Mouse (Mus musculus) heart, embryonic 16.5 days (tissue): ENCODE data around the gene Aff4. TPM values are rescaled to one million over a fixed set of nuclear protein-coding genes. Genes with fewer than 3 reads are reported as not detected.
"Not testable (repeated sequence)": the region's sequence is repeated elsewhere in the genome, so short reads cannot be mapped to it uniquely, and the experiment has no call there.

ENCODE experiments used
- ATAC-seq: fragments of 200-750 bp; cut with Nextera tagmentation; replicated peaks from 2 replicates; pipeline ENCODE4 v1.8.0; 2017; ENCODE audit warnings: moderate number of reproducible peaks; ENCODE audit not compliant: insufficient read depth, low FRiP score; ENCODE audit errors: extremely low read depth
- H3K27ac ChIP-seq: fragments of 300-500 bp; sonication (generic); 2 replicates; pipeline ENCODE4 v1.5.1; 2014; ENCODE audit warnings: mild to moderate bottlenecking, low read length, control low read depth, moderate library complexity
- H3K27me3 ChIP-seq: fragments of 300-500 bp; sonication (generic); 2 replicates; pipeline ENCODE4 v1.6.1; 2014; ENCODE audit warnings: low read length, mixed read lengths; ENCODE audit not compliant: control insufficient read depth, insufficient read depth
- H3K36me3 ChIP-seq: fragments of 300-500 bp; sonication (generic); 2 replicates; pipeline ENCODE4 v1.6.1; 2014; ENCODE audit not compliant: control insufficient read depth, insufficient read depth
- H3K4me1 ChIP-seq: fragments of 300-500 bp; sonication (generic); 2 replicates; pipeline ENCODE4 v1.6.1; 2014; ENCODE audit warnings: low read length, mixed read lengths; ENCODE audit not compliant: control insufficient read depth, insufficient read depth
- H3K4me2 ChIP-seq: fragments of 300-500 bp; sonication (generic); 2 replicates; pipeline ENCODE4 v1.6.1; 2014; ENCODE audit warnings: low read depth, mild to moderate bottlenecking, control low read depth, low read length
- H3K4me3 ChIP-seq: fragments of 300-500 bp; sonication (generic); 2 replicates; pipeline ENCODE4 v1.5.1; 2014; ENCODE audit warnings: mild to moderate bottlenecking, control low read depth, low read length
- H3K9ac ChIP-seq: fragments of 300-500 bp; sonication (generic); 2 replicates; pipeline ENCODE4 v1.6.1; 2014; ENCODE audit warnings: low read length, control low read depth
- H3K9me3 ChIP-seq: fragments of 300-500 bp; sonication (generic); replicated peaks from 2 replicates; pipeline ENCODE4 v1.6.1; 2016; ENCODE audit warnings: low read length; ENCODE audit not compliant: control insufficient read depth
- WGBS: fragments of 180-500 bp; shearing (Covaris S2); extraction: QIAGEN DNeasy Blood & Tissue Kit; methylation state at CpG from one replicate; pipeline ENCODE4 v1.1.7; 2014; 5-methylcytosine and 5-hydroxymethylcytosine counted together
- polyA plus RNA-seq: library from polyadenylated mRNA; unstranded; fragments of >200 nt; fragmentation: Nextera tagmentation; extraction: Ambion mirVana; gene quantifications from 2 replicates; pipeline ENCODE4 v1.2.1, GENCODE M21; 2015

Gene Aff4
- polyA plus RNA-seq, 1 experiment from 2014 or later: 23.0 TPM

DNA sequence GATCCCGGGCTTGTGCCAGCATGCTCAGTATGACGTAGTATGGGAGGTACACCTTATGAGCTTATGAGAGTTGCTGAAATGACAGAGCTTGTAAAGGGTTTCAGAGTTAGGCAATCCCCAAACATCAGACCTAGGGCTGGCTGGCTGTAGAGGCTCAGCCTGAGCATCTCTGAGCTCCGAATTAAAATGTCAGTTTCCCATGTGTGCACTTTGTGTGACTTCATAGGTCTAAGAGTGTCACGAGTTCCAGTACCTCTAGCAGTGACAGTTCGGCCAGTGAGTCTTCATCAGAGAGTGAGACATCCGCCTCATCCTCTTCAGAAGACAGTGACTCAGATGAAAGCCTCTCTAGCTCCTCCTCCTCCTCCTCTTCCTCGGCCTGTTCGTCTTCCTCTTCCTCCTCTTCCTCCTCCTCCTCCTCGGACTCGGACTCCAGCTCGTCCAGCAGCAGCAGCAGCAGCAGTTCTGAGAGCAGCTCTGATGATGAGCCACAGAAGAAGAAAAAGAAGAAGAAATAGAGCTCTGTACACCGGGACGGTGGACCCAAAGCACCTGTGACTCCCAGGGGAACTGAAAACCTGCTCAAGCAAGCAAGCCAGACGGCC lies 18.5 kb upstream of the Aff4 start:
- Histone ChIP-seq H3K4me2 (no peak overlapping the region), H3K4me3 (no peak overlapping the region), H3K36me3 (peaks cover 23% of the 10 kb centered on the region), H3K9ac (no peak overlapping the region), H3K27ac (no peak overlapping the region), H3K4me1 (no peaks in the 10 kb centered on the region; the same call in 1 of the 2 replicates), H3K9me3 (no peaks in the 10 kb centered on the region), H3K27me3 (no peaks in the 10 kb centered on the region)
- WGBS: 85% methylated on average over 14 of the region's 14 CpGs
- no peak for ATAC-seq

DNA sequence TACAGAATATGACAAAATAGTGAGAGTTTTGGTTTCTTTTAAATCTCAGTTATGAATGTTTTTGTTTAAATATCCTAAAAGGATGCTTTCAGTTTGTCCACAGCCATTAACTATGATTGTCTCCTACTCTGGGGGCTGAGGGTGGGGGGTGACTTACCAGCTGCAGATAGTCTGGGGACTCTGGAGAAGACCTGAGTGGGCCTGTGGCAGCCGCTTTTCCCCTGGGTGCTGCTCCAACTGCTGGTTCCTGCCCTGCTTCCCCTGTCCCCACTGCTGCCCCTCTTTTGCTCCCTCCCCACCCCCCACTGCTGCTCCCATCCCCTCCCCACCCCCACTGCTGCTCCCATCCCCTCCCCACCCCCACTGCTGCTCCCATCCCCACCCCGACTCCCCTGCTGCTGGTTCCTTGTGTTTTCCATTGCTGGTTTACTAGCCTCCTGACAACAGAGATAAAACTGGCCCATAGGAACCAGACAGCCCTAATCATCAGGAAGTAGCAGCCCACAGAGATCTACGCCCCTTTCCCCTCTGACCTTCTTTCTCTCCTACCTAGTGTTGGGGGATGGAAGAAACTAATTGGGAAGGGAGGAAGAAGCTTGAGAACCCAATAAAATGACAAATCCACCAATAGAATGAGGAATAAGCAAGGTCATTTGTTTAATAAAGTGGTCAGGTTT lies 15.0 kb upstream of the Aff4 start:
- ATAC-seq: no peak
- no peaks in the 10 kb centered on the region for H3K27me3 ChIP-seq
- no peak overlapping the region for H3K27ac ChIP-seq
- H3K9me3 ChIP-seq: no peaks in the 10 kb centered on the region
- no peaks in the 10 kb centered on the region; the same call in 1 of the 2 replicates for H3K4me1 ChIP-seq
- no peak overlapping the region for H3K9ac ChIP-seq
- H3K4me2 ChIP-seq: no peak overlapping the region
- H3K4me3 ChIP-seq: no peak overlapping the region
- 31% methylated on average over 3 of the region's 3 CpGs for WGBS
- peaks cover 7% of the 10 kb centered on the region for H3K36me3 ChIP-seq

DNA sequence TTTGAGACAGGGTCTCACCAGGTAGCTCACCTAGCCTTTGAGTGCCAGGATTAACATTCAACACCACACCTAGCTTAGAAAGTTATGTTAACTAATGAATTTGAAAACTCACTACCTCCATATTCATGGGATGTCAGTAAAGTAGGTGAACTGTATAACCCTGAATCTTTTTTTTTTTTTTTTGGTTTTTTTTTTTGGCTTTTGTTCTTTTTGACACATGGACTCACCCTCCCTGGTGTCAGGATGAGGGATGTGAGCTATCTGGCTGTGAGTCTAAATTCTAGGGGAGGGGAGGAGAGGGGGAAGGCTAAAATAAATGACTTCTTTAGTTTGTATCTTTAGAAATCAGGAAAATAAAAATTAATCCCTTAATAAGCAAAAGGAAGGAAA lies 14.5 kb upstream of the Aff4 start:
- H3K9me3 ChIP-seq: no peaks in the 10 kb centered on the region
- H3K27me3 ChIP-seq: no peaks in the 10 kb centered on the region
- H3K4me2 ChIP-seq: no peak overlapping the region
- peaks cover 5% of the 10 kb centered on the region for H3K36me3 ChIP-seq
- no peak overlapping the region for H3K4me3 ChIP-seq
- H3K4me1 ChIP-seq: no peaks in the 10 kb centered on the region; the same call in 1 of the 2 replicates
- ATAC-seq: no peak
- no peak overlapping the region for H3K9ac ChIP-seq
- no peak overlapping the region for H3K27ac ChIP-seq

- no peaks in the 10 kb centered on the region for H3K36me3 ChIP-seq
- no peak overlapping the region for H3K27ac ChIP-seq
- no peak overlapping the region for H3K4me3 ChIP-seq
- no peaks in the 10 kb centered on the region for H3K9me3 ChIP-seq
- no peaks in the 10 kb centered on the region for H3K27me3 ChIP-seq
- ATAC-seq: no peak
- no peaks in the 10 kb centered on the region; the same call in 1 of the 2 replicates for H3K4me1 ChIP-seq
- no peak overlapping the region for H3K9ac ChIP-seq
- 47% methylated on average over 1 of the region's 1 CpGs for WGBS
- H3K4me2 ChIP-seq: no peak overlapping the region
Measured at GRCm38 (mm10) chr11:53336924-53337323, 13.7 kb upstream of the Aff4 start.

DNA sequence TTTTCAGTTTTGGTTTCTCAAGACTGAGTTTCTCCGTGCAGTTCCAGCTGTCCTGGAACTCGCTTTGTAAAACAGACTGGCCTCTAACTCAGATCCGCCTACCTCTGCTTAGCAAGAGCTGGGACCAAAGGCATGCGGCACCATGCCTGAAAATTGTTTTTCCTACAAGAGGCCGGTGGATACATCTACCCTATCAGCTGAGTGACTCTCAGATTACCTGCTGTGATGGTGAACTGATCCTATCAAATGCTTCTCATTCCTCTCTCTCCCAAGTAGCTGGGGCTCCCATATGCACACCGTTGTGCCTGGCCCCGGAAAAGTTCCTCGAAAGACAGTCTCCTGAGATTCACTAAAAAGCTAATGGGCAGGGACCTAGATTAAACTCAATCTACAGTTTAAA lies 12.9 kb upstream of the Aff4 start:
- H3K27me3 ChIP-seq: no peaks in the 10 kb centered on the region
- whole genome bisulfite sequencing: 55% methylated on average over 8 of the region's 8 CpGs
- no peaks in the 10 kb centered on the region for H3K36me3 ChIP-seq
- no peak overlapping the region for H3K27ac ChIP-seq
- H3K9ac ChIP-seq: no peak overlapping the region
- H3K9me3 ChIP-seq: no peaks in the 10 kb centered on the region
- H3K4me3 ChIP-seq: no peak overlapping the region
- no peak overlapping the region for H3K4me2 ChIP-seq
- H3K4me1 ChIP-seq: no peaks in the 10 kb centered on the region; the same call in 1 of the 2 replicates
- no peak for ATAC-seq

DNA sequence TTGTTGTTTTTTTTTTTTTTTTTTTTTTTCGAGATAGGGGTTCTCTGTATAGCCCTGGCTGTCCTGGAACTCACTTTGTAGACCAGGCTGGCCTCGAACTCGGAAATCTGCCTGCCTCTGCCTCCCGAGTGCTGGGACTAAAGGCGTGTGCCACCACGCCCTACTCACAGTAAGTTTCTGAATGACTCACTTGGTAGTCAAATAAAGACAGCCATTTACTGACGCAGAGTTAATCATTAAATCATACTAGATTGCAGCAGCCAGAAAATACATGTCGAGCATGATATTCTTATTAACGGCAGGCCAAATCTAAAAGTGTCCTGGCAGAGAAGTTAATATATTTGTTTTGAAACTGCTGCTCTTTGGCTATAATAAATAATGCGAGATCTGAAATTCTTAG lies 9.6 kb upstream of the Aff4 start:
- not testable (repeated sequence) for H3K4me3 ChIP-seq, H3K27ac ChIP-seq, H3K36me3 ChIP-seq, H3K9ac ChIP-seq, ATAC-seq, H3K27me3 ChIP-seq, H3K4me2 ChIP-seq, H3K9me3 ChIP-seq, H3K4me1 ChIP-seq
- WGBS: 82% methylated on average over 10 of the region's 10 CpGs

DNA sequence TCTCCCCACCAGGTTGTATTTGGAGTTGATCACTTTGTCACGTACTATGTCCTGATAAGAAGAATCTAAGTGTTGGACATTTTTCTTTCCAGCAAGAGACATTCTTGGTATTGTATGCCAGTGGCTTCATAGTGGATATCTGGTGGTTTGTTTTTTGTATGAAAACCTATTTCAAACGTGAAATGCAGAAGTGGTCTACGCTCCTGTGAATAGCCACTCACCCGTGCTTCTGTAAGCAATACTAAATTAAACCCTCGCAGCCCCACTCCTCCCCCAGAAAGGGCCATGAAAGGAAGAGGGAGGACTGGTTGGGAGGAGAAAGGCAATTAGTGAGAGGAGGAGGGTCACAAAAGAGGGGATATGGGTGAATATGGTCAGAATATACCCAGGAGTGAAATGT lies 7.9 kb upstream of the Aff4 start:
- no peaks in the 10 kb centered on the region for H3K9me3 ChIP-seq
- H3K27me3 ChIP-seq: no peaks in the 10 kb centered on the region
- no peak overlapping the region for H3K9ac ChIP-seq
- no peak overlapping the region for H3K4me3 ChIP-seq
- H3K27ac ChIP-seq: no peak overlapping the region
- H3K4me2 ChIP-seq: no peak overlapping the region
- 49% methylated on average over 5 of the region's 5 CpGs for WGBS
- peaks cover 5% of the 10 kb centered on the region for H3K4me1 ChIP-seq
- no peaks in the 10 kb centered on the region for H3K36me3 ChIP-seq
- ATAC-seq: no peak

DNA sequence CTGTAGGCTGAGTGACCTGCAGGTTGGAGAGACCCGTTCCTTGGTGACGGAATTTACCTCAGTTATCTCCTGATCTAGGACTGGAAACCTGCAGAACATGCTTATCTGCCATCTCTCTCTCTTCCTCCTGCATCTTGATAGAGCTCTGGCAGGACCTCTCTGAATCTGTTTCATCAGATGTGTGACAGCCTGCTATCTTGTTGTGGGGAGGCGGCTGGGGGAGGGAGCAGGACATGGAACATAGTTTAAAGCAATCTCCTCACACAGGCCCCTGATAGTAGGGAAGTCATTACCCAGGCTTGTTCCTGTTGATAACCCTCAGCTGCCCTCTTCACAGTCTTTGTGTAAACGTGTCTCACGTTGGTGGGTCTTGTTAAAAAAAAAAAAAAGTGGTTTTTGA lies 5.3 kb upstream of the Aff4 start:
- peak; percentile 49; the same call in 1 of the 2 replicates for ATAC-seq
- Histone ChIP-seq H3K4me3 (no peak overlapping the region), H3K9me3 (no peaks in the 10 kb centered on the region), H3K9ac (no peak overlapping the region), H3K4me1 (peaks cover 5% of the 10 kb centered on the region), H3K36me3 (no peaks in the 10 kb centered on the region), H3K27me3 (no peaks in the 10 kb centered on the region), H3K4me2 (no peak overlapping the region), H3K27ac (no peak overlapping the region; the same call in 1 of the 2 replicates)
- WGBS: 16% methylated on average over 5 of the region's 5 CpGs

DNA sequence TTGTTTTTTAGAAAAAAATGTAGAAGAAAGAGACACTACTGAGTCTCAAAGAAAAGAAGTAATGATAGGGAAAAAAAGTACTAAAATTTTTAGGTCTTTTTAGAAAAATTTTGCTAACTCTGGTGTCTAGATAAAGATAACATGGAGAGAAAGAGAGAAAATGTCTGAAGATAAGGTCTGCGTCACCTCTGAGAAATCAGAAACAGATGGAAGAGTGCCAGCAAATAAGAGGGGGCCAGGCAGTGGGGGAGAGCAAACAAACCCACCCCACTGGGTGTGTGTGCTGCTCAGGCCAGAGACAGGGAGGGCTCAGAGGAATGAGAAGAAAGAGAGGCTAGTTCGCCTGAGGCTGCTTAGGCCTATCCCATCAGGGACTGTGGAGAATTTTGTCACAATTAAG lies 4.9 kb upstream of the Aff4 start:
- Histone ChIP-seq H3K9ac (no peak overlapping the region), H3K9me3 (no peaks in the 10 kb centered on the region), H3K27me3 (no peaks in the 10 kb centered on the region), H3K36me3 (no peaks in the 10 kb centered on the region), H3K4me2 (no peak overlapping the region), H3K4me3 (no peak overlapping the region), H3K4me1 (peaks cover 5% of the 10 kb centered on the region), H3K27ac (no peak overlapping the region)
- no peak for ATAC-seq
- WGBS: 25% methylated on average over 2 of the region's 2 CpGs
